Mouse (Mus musculus): ENCODE results near the gene Slc9a3r2. TPM values are rescaled to one million over a fixed set of nuclear protein-coding genes. Genes with fewer than 3 reads are reported as not detected.
"Not testable (repeated sequence)": the region's sequence is repeated elsewhere in the genome, so short reads cannot be mapped to it uniquely, and the experiment has no call there.

Gene Slc9a3r2
- total RNA-seq, 2 experiments from 2014 or later, result 66.9 to 72.8 TPM

GRCm38 (mm10) chr17:24667416-24667815, 17.3 kb upstream of the Slc9a3r2 start:
- peak; percentile 66 for DNase-seq

DNA sequence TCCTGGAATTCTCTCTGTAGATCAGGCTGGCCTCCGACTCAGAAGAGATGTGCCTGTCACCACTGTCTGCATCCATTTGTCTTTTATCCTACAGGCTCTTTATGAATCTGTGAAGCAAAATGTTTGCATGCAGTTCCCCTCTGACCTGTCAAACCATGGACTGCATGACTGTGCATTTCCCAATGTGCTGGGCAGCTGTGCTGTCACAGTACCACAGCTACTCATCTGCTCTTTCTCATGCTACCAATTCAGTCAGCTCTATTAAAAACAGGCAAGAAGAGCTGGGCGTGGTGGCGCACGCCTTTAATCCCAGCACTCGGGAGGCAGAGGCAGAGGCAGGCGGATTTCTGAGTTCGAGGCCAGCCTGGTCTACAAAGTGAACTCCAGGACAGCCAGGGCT, 16.9 kb upstream of the Slc9a3r2 start:
- not testable (repeated sequence) for DNase-seq

GRCm38 (mm10) chr17:24658017-24658758, 8.1 kb upstream of the Slc9a3r2 start, which contains the start of gene Npw:
TSS of gene Npw (minus strand) at chr17:24658457.
- no peak for DNase-seq

GRCm38 (mm10) chr17:24654969-24655368, 4.8 kb upstream of the Slc9a3r2 start:
- no peak for DNase-seq

- DNase-seq, result peak; percentile 86
Observed at GRCm38 (mm10) chr17:24653967-24654710, 4.0 kb upstream of the Slc9a3r2 start.

DNA sequence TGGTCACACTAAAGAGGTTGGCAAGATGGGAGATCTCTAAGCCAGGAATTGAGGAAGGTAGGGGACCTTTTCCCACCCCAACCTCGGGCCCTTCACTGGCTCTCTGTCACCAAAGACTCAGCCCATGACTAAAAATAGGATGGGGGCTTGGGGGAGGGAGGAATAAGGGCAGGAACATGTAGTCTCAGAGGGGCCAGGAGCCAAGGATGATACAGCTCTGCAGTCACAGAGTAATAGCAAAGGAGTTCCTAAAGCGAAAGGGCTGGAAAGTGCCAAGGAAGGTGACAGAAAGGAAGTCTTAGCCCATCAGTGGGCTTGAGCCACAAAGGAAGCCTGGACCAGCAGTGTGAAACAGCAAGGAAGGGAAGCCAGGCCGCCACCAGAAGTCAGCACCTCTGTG, 1.7 kb upstream of the Slc9a3r2 start:
- DNase-seq, result no peak

DNA sequence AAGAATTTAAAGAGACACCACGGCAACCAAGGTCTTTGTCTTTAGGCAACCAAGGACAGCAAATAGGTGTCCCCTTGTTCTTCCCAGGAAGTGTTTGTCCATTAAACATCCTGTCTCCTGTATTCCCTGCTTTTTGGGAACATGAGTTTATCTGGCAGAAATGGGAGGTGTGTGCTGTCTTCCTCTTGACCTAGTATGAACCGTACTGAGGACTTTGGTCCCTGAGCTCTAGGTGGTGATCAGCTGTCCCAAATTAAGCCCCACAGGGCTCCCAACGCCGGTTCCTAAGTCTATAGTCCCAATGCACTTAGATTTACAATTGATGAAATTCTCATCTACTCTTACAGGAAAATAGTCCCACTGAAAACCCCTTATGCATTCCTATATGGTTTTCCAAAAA, 639 bp upstream of the Slc9a3r2 start:
- DNase-seq, result no peak

DNA sequence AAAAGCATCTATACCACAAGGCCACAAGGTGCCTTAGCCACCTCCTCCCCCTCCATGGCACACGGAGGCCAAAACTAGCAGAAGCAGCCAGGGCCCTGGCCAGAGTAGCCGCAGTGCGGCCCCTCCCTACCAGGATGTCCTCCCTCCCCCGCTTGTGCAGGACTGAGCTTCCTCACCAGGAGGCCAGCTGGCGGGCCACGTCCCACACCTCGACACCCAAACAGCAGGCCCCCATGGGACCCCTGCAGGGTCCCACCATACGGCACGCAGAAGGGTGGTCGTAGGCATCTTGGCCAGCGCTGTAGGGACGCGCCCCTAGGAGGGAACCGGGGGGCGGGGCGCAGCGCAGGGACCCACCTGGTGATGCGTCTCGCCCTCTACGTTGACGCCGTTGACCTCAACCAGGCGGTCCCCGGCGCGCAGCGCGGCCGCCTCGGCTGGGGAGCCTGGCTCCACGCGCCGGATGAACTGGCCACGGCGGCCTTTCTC, 502 bp downstream of the Slc9a3r2 start:
- peak; percentile 62 for DNase-seq

- no peak for DNase-seq
Observed at GRCm38 (mm10) chr17:24648731-24649377, 1.3 kb downstream of the Slc9a3r2 start.

DNA sequence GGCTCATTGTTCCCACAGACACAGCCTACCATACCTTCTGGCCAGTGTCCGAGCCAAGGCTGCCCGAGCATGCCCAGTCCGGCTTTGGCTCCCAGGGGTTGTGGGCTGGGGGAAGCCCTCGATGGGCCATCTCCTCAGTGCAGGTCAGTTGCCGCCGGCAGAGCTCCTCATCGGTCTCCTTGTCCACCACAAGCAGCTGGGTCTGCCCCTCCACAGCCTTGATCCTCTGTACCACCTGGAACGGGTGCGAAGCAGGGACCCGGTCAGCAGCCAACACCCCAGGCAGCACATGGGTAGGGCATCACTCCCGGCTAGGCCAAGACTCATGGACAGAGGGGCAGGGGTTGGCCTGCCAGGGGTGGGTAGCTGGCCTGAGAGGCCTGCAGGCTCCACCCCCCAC, 2.6 kb downstream of the Slc9a3r2 start:
- DNase-seq, result no peak

DNA sequence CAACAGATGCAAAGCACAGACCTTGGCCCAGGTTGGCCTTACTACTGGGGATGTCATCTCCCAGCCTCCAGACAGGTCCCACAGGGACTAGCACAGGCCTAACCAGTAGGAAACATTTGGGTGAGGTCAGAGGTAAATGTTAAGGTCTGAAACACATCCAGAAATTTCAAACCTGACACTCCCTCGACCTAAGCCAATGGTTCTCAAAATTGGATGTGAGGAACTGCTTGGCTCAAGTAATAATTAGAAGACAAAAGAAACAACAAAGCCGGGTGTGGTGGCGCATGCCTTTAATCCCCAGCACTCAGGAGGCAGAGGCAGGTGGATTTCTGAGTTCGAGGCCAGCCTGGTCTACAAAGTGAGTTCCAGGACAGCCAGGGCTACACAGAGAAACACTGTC, 3.7 kb downstream of the Slc9a3r2 start:
- no peak for DNase-seq

DNA sequence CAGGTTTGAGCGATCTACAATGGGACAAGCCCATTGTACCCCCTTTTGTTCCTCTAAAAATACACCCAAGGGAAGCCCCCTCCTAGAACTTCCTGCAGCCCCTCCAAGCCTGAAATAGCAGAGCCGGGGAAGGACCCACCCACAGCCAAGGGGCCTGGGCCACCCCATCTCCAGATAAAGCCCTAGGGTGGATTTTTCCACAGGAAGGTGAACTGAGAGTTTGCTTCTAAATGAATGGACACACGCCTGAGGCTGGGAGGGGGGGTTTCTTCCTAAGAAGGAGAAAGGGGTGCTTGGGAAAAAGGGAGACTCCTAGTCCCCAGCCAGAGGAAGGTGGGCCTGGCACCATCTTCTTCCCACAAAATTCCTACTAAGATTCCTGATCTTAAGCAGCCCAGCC, 4.2 kb downstream of the Slc9a3r2 start:
- DNase-seq, result no peak

DNA sequence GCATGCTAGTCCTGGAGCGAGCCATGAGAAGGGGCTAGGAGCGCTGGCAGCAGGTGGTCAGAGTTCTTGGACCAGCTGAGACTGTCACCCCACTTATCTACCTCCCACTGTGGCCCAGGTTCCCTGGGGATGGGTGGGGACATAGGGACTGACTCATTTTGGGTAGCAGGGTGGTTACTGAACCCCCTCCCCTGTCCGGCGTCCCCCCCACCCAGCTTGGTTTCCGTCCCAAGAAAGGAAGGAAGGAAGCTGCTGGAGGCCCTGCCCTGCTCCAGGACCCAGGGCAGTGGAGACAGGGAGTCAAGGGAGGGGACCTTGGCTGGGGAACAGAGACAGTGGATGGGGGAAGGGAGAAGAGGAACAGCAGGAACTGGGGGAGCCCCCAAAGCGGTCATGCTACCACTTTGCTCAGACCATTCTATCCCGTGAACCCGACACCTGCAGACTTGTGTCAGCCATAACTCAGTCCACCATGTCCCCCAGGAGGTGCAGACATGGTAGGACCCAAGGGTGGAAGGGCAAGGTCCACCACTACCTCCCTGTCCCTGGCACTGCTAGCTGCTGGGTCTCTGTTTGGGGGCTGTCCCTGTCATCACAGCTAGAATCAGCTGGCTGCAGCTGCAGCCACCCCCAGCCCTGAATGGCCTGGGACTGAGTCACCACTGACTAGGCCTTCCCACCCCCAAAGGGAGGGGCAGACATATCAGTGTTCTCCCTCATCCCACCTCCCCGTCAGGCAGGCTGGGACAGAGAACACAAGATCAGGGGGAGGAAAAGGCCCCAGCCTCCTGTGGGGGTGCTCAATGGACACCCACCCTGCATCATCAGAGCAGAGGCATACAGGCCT, 5.0 kb downstream of the Slc9a3r2 start:
- DNase-seq, result peak; percentile 58

DNA sequence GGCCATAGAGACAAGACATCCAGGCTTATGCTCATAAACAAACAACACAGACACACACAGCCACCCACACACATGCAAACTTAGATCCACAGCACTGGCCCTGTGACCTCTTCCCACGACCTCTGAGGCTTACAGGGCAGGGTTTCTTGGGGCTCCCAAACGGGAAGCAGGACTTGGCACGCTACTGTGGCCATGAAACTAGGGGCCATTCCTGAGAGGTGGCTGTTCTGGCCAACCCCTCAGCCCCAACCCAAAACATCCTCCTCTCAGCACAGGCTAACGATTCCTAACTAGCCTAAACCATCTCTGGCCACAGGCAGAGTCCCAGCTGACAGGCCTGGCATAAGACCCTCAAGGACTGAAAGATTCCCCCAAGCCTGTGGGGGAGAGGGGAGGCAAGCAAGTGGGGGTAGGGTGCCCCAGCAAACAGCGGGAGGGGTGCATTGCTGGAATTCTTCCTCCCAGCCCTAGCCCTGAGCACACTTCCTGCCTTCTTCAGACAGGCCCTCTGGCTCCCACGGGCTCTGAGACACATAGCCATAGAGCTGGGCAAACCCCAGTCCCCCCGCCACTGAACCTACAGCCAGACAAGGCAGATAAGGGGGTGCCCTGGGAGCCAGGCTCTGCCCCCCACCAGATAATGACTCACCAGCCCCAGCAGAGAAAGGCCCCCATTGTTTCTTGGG, 6.0 kb downstream of the Slc9a3r2 start:
- no peak for DNase-seq

DNA sequence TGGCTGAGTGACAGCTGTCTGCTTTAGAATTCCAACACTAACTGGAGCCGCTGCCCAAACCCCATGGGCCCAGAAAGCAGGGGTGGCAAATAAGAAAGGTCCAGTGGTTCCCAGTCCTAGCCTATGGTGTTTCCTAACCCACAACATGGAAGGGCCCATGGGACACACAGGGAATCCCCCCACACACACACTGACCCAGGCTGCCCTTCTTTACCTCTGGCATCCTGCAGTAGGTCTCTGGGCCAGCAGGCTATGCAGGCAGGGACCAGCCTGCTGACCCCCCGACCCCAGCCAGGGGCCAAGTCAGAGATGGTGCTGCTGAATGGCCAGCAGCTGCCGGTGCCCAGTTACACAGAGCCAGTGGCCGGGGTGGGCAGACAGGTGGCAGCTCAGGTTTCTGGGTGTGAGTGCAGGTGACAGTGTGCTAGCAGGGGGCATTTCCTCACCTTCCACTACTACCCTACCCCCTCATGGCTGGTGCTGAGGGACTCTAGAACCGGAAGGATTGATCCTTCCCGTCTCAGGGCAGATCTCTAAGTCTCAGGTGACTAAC, 7.3 kb downstream of the Slc9a3r2 start:
- DNase-seq, result no peak

DNA sequence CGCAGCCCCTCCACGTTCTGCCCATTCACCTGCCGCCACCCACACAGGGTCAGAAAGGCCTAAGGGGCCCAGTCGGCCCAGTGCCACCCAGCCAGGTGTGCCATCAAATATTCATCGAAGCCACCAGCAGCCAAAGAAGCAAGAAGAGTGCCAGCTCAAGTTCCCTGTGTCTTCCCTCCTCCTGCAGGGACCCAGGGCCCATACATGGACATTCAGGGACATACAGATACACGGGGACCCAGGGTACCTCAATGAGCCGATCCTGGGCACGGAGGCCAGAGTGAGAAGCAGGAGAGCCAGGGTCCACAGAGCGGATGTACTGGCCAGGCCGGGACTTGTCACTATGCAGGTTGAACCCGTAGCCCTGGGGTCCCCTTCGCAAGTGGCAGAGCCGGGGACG, 8.2 kb downstream of the Slc9a3r2 start:
- no peak for DNase-seq

GRCm38 (mm10) chr17:24640581-24640980, 9.5 kb downstream of the Slc9a3r2 start:
- DNase-seq, result no peak

GRCm38 (mm10) chr17:24640119-24640518, 10.0 kb downstream of the Slc9a3r2 start:
- DNase-seq, result no peak

DNA sequence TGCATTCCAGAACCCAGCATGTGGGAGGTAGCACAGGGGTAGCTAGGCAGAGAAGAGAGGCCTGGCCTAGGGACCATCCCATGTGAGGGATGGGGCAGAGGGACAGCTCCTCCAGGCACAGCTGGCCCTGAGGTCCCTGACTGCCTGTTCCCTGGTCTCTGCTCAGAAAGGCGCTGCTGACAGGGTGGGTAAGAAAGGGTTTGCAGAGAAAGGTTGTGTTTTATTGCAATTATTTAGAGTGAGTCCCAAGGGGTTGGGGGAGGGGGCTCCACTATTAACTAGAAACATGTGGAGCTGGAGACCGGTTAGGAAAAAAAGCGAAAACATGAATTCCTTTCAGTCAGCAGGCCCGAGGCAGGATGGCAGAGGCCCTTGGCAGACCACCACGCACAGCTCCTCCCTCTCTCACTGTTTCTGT, 10.5 kb downstream of the Slc9a3r2 start:
- no peak for DNase-seq

GRCm38 (mm10) chr17:24638840-24639239, 11.3 kb downstream of the Slc9a3r2 start:
- DNase-seq, result no peak

DNA sequence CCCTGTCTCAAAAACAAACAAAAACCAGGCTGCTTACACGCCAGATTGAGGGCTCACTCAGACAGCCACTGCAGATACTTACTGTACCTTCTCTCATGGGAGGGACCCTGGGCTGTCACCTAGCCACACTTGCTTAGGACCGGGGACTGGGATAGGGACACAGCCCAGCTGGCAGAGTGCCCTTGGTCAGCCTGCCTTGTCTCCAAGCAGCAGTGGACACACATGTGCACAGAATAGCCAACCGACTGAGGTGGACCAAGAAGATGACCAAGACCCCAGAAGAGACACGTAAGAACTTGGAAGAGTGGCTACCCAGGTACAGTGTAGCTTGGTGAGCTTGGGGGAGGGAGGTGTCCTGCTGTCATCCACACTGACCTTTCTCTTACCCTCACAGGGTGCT, 11.9 kb downstream of the Slc9a3r2 start:
- no peak for DNase-seq
